Mouse (Mus musculus) CH12.LX (cell line): Measurements from ENCODE around the gene Rplp2.

Experiments
- BHLHE40 ChIP-seq: IDR thresholded peaks from 2 replicates; pipeline ENCODE4 v1.6.1; 2011; ENCODE audit warnings: mild to moderate bottlenecking, low read depth, low read length, improper control_type of control experiment
- CTCF ChIP-seq, 2 experiments: IDR thresholded peaks in 1 of 2; conservative IDR thresholded peaks in 1 of 2; 2 replicates each; pipeline ENCODE4 v1.5.1; 2011 to 2012; ENCODE audit warnings: low read depth in 2 of 2, low read length in 2 of 2, improper control_type of control experiment in 1 of 2, inconsistent platforms in 1 of 2, mild to moderate bottlenecking in 1 of 2, moderate library complexity in 1 of 2
- E2F4 ChIP-seq: IDR thresholded peaks from 2 replicates; pipeline ENCODE4 v1.6.1; 2011; ENCODE audit warnings: low read depth, low read length, improper control_type of control experiment; ENCODE audit not compliant: insufficient replicate concordance
- ETS1 ChIP-seq: conservative IDR thresholded peaks from 2 replicates; pipeline ENCODE4 v1.6.1; 2012; ENCODE audit warnings: low read depth, mild to moderate bottlenecking, inconsistent platforms, low read length, improper control_type of control experiment, moderate library complexity
- JUN ChIP-seq: IDR thresholded peaks from 2 replicates; pipeline ENCODE4 v1.6.1; 2011; ENCODE audit warnings: low read depth, mild to moderate bottlenecking, low read length, improper control_type of control experiment, moderate library complexity; ENCODE audit not compliant: insufficient read depth
- NRF1 ChIP-seq: IDR thresholded peaks from 2 replicates; pipeline ENCODE4 v1.6.1; 2014; ENCODE audit warnings: low read depth, mild to moderate bottlenecking, inconsistent platforms, low read length, improper control_type of control experiment, moderate library complexity
- POLR2A ChIP-seq: IDR thresholded peaks from 2 replicates; pipeline ENCODE4 v1.6.1; 2011; ENCODE audit warnings: low read depth, mild to moderate bottlenecking, improper control_type of control experiment, low read length
- POLR2AphosphoS2 ChIP-seq: IDR thresholded peaks from 2 replicates; pipeline ENCODE4 v1.6.1; 2011; ENCODE audit warnings: low read depth, low read length, improper control_type of control experiment

- TF ChIP-seq E2F4 (no peak), ETS1 (no peak), JUN (no peak), POLR2AphosphoS2 (no peak), CTCF (conservative IDR thresholded peaks at IDR 0.05 in 1 of 2, IDR thresholded peaks at IDR 0.05 in 1 of 2; ENCODE audit: low read depth in 2 of 2, low read length in 2 of 2) (no peak), NRF1 (no peak), POLR2A (no peak), BHLHE40 (no peak)
Measured at GRCm38 (mm10) chr7:141433517-141434400, 13.4 kb upstream of the Rplp2 start.
